Mouse (Mus musculus): Measurements from ENCODE around the gene Pou2af1.

GRCm38 (mm10) chr9:51168698-51169097 lies 44.8 kb upstream of the Pou2af1 start:
- TF ChIP-seq CTCF (IDR thresholded peaks at IDR 0.05; ENCODE audit: low read depth, low read length) (no peak), POLR2AphosphoS5 (IDR thresholded peaks at IDR 0.05; ENCODE audit: insufficient replicate concordance, low read depth, low read length) (no peak), GATA2 (IDR thresholded peaks at IDR 0.05; ENCODE audit: borderline replicate concordance, low read depth, low read length) (no peak), TAL1 (conservative IDR thresholded peaks at IDR 0.05; ENCODE audit: low read depth, low read length) (no peak), GATA1 (IDR thresholded peaks at IDR 0.05; ENCODE audit: borderline replicate concordance, low read length) (no peak)

Data from G1E (cell line).